Mouse (Mus musculus): Measurements from ENCODE around the gene Khsrp.
"Not testable (repeated sequence)": the region's sequence is repeated elsewhere in the genome, so short reads cannot be mapped to it uniquely, and the experiment has no call there.

Khsrp gene

DNA sequence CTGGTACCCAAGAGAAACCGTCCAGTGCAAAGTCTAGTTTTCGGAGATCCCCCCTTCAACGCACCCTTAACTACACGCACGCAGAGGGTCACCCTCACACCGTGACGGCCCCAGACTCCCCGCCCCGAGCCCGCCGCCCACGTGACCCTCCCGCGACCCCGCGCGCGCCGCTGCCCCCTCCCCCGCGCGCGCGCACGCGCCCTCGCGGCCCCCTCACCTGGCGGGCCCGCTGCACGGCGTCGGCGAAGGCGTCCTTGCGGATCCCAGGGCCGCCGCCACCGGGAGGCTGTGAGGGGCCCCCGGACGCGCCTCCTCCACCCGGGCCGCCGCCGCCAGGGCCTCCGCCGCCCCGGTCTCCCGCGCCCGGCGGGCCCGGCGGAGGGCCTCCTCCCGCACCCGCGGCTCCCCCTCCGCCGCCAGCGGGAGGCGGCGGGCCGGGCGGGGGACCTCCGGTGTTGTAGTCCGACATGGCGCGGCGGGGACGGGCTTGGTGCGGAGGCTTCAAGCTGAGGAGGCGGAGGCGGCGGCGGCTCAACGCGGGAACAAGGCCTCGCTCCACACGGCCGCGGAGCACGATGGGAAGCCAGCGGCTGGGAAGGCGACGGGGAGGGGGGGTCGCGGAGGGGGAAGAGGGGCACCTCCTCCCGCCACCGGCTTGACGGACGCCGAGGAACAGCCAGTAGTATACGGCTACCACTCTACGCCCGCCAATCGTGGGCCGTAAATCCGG is at the start of gene Khsrp:
Gene Khsrp (minus strand): TSS at position 592 of the 730 bp plus-strand sequence.
- no peak for DNase-seq

DNA sequence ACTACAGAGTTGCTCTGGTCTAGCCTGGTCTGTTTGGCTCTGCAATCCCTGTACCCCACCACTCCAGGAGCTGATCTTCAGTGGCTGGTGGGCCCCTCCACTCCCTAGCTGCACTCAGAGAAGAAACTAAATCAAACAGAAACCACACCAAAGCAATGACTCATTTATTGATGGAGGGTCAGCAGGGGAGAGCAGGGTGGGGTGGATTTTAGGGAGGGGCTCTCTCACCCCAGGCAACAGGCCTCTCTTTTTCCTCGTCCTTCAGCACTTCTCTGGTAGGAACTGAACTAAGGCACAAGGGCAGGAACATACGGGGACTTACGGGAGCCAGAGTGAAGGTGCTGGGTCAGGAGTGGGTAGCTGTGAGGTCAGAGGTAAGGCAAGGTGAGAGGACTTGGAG is 48.6 kb upstream of the Khsrp start:
- no peak for DNase-seq

GRCm38 (mm10) chr17:57078336-57078735 is 47.0 kb upstream of the Khsrp start, which contains the start of gene Dennd1c:
TSS of gene Dennd1c (minus strand) at chr17:57078514.
- no peak for DNase-seq

- DNase-seq: no peak
Observed at GRCm38 (mm10) chr17:57076916-57077315, 45.6 kb upstream of the Khsrp start.

DNA sequence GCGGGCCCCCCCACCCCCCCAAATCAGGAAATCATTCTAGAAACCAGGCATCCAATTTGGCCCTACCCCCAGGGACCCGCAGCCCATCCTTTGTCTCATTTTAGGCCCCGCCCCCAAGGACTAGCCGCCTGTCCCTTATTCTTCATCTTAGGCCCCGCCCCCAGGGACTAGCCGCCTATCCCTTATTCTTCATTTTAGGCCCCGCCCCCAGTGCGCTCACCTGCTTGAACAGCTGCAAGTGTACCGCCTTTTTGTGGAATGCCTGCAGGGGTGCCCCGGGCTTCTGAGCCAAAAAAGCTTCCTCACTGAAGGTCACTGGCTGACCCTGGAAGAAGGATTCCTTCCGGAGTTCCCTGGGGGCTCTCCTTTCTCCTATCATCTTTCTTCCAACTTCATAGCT is 39.4 kb upstream of the Khsrp start:
- DNase-seq: peak; percentile 28

DNA sequence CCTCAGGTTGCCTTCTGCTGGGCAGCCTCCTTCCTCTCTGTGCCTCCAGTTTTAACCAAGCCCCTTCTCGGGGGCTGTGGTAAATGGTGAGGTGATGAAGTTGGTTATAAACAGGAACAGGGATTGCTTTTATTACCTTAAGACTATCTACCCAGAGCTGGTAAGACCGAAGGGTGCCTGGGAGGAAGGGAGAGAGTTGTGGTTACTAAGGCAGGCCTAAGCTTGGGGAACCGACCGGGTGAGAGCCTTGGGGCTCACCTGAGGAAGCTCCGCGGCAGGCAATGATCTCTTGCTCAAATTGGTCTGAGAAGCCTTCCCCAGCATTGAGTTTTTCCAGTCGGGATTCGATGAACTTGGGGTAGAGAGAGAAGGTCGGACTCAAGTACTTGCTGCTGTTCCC is 39.0 kb upstream of the Khsrp start:
- no peak for DNase-seq

DNA sequence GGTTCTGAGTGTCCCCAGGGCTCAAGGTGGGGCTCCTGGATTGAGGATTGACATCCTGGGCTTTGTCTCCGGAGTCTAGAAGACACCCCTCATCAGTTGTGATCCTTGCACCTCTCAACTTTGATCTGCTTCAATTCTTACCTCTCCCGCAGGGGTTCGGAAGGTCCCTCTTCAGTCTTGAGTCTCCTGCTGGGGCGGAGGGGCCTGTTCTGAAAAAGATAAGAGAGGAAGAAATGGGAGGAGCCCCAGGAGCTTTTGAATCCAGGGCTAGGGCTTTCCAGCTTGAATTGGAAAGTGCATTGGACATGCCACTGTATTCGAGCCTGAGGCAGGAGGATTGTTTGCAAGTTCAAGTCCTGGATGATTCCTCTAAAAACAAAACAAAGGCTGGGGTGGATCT is 35.6 kb upstream of the Khsrp start:
- DNase-seq: no peak

DNA sequence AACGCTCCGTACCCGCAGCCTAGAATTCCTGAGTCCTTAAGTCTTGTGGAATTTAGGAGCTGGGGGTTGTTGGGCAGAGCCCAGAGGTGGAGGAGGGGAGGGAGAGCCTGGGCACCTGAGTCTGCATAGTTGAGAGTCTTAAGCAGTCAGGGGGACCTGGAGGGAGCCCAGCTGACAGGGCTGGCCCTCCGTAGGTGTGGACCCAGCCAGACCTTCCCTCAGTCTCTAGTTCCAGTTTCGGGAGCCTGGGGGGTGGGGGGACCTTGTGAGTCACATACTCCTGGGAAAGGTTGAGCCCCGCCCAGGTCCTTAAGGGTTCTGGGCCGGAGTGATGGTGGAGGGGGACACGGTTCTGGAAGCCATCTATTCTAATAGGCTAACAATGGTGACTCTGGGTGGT is 31.7 kb upstream of the Khsrp start:
- DNase-seq: peak; percentile 25

GRCm38 (mm10) chr17:57062548-57062947 is 31.2 kb upstream of the Khsrp start:
- no peak for DNase-seq

DNA sequence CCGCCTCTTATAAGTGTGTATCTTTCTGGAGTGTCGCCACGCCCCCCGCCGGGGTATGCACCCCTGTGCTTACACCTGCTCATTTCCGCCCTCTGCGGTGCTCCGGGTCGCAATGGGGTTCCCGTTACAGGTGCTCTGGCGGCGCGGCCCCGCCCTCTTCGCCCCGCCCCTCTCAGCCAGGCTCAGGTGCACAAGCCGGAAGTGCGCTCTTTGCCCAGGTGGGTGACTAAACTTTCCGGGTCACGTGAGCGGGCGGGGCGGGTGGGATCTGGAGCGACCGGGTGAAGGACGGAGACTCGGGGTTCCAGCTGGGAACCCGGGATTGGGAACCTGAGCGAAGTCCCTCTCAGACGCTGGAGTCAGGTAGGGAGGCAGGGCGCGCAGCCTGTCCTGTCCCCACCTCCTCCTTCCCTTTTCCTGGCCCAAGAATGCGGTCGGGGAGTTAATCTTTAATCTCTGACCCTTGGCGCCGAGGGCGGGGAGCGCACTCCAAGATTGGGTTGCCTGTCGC is 30.7 kb upstream of the Khsrp start:
- peak; percentile 87 for DNase-seq

GRCm38 (mm10) chr17:57061069-57061468 is 29.7 kb upstream of the Khsrp start:
- peak; percentile 38 for DNase-seq

- DNase-seq: peak; percentile 99
Observed at GRCm38 (mm10) chr17:57060231-57060801, 29.0 kb upstream of the Khsrp start.

DNA sequence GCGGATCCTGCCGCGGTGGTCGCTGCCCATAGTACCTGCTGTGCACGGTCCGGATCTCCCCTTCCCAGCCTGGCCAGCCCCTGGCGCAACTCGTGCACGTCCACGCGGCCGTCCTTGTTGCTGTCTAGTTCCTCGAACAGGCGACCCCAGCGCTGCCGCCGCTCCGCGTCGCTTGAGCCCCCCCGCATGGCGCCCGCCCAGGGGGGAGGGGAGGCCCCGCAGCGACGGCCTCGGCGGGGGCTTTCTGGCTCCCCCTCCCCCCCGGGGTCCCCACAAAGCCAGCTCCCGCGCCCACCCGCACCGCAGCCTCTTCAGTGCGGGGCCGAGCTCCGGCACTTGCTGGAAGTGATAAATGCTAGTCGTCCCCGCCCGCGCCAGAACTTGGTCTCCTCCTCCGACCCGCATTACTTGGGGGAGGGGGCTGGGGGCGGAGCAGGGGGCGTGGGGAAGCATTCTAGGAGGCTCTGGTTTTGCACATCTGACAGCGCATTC is 28.2 kb upstream of the Khsrp start, which contains the start of gene Slc25a23:
Gene Slc25a23 (minus strand): TSS at position 378 of the 492 bp plus-strand sequence.
- DNase-seq: peak; percentile 74

DNA sequence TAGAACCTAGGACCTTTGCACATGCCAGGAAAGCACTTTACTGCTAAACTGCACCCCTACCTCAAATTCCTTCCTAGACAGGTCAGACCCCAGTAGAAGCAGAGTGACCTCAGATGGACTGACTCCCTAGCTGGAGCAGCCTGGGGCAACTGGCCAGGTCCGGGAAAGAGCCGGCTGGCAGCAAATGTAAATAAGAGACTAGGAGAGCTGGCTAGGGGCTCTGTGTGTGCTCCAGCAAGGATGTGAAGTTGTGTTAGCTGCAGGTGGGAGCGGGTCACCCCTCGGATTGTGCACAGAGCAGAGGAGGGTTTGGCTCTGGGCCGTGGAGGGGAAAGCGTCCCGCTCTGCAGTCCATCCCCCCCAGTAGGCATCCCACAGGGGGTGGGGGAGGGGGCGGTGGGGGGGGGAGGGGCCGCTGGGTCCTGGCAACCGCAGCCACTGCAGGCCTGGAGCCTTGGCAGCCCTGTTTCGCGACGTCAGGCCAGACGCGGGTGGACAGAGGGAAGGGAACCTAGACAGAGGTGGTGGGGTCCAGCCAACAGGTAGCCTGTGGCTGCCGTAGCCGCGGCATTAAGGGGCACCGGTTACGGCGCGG is 27.7 kb upstream of the Khsrp start, which contains the start of gene Crb3:
Gene Crb3 (plus strand): TSS at position 215 of the 595 bp plus-strand sequence.
- DNase-seq: peak; percentile 52

GRCm38 (mm10) chr17:57056246-57056645 is 24.9 kb upstream of the Khsrp start:
- DNase-seq: no peak

GRCm38 (mm10) chr17:57051679-57052078 is 20.4 kb upstream of the Khsrp start:
- not testable (repeated sequence) for DNase-seq

DNA sequence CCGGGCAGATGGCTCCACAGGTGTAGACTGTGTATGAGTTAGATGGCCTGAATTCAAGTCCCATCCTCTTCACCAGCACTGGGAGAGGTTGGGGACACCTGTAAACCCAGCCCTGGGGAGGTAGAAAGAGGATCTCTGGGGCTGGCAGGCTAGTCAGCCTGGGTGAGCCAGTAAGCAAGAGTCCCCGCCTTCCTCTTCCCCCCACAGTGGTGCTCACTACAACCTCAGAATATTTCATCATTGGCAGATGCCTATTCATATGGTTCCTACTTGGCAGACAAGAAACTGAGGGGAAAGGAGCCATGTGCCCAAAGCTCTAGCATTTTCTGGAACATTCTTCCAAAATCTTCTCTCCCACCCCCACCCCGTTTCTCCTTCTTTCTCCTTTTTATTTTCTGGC is 17.5 kb upstream of the Khsrp start:
- no peak for DNase-seq

DNA sequence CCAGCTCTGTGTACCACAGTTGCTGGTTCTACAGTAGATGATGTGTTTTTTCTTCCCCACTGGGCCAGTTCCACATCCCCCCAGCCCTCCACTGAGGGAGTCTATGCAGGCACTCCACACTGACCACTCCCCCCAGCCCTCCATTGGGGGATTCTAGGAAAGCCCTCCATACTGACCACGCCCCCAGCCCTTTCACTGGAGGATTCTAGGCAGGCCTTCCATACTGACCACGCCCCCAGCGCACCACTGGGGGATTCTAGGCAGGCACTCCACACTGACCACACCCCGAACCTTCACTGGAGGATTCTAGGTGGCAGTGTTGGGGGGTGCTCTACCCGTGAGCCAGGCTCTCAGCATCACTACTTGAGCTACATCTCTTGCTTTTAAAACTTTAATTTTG is 16.1 kb upstream of the Khsrp start:
- no peak for DNase-seq

DNA sequence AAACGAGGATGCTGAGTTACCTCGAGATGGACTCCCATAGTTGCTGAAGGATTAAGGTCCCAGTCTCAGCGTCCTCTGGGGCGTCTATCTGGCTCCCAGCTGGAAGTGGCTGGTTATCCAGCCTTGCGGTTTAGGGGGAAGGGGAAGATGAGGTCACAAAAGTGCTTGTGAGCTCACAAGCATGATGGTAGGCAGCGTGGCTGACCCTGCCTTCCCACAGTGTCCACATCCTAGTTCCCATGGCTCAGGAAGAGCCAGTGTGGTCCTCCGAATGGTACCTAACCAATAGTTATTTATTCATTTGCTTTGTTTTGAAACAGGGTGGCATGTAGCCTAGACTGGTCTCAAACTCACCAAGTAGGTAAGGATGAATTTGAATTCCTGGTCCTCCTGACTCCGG is 10.2 kb upstream of the Khsrp start, which contains the start of gene Slc25a41:
Gene Slc25a41 (minus strand): TSS at position 101 of the 400 bp plus-strand sequence.
- no peak for DNase-seq

GRCm38 (mm10) chr17:57038978-57039377 is 7.7 kb upstream of the Khsrp start:
- no peak for DNase-seq

- DNase-seq: no peak
Observed at GRCm38 (mm10) chr17:57032854-57033253, 1.5 kb upstream of the Khsrp start.

DNA sequence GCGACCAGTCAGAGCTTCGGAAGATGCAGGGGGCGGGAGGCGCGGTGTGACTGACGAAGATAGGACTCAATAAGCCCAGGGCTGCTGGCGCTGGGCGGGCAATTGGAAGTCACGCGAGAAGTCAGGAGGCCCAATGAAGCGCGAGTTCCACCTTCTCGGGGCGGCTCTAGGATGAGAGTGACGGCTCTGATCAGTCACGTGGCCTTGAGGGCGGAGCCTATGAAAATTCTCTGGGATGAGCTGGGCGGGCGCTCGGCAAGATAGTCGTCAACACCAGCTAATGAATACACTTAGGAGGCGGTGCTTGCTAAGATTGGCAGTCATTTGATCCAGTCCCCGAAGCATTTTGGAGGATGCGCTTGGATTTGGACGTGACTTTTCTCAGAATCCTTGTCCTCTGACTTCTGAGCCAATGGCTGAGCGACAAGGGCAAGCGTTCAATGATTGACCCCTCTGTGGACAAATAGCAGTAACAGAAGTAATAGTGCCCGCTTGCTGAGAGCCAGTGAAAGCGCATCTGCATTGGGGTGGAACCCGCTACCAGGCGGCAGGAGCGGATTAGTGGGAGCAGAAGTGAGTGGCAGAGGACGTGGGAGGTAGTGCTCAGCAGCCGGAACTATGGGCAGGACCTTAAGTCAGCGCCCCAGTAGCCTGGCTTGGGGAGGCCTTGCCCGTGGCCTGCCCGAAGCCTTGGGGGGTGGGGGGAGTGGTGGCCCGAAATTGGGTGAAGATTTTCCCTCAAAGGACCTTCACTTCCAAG is 519 bp upstream of the Khsrp start:
- peak; percentile 100 for DNase-seq

DNA sequence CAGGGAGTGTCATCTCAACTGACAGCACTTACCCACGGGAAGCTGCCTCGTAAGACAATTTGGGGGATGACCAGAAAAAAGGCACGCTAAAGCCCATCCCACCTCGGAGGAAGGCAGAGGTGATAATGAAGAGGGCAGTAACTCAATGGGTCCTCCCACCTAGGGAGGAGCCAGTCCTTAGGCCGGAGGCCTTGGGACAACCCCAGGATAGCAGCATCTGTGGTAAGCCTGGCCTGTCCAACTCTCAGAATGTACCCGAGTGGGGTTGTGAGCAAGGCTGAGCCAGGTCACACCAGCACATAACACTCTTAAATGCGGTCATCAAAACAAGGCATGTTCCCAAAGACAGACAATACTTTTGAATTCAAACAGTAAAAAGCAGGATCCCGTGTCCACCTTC is 1.6 kb downstream of the Khsrp start:
- DNase-seq: peak; percentile 18
